Mouse (Mus musculus) myocyte (in vitro differentiated cells): Measurements from ENCODE around the gene Myl4.

Source experiments
- POLR2A ChIP-seq: IDR thresholded peaks from one replicate; pipeline ENCODE4 v1.6.1; 2011; ENCODE audit warnings: low read depth, mild to moderate bottlenecking, control low read depth, moderate library complexity; ENCODE audit not compliant: insufficient read length
- SRF ChIP-seq: IDR thresholded peaks from one replicate; pipeline ENCODE4 v1.6.1; 2011; ENCODE audit warnings: low read depth; ENCODE audit not compliant: control insufficient read depth, insufficient read length
- TCF12 ChIP-seq: IDR thresholded peaks from one replicate; pipeline ENCODE4 v1.6.1; 2011; ENCODE audit warnings: mild to moderate bottlenecking, control low read depth; ENCODE audit not compliant: poor library complexity, insufficient read depth, severe bottlenecking

GRCm38 (mm10) chr11:104567736-104568135, 17.3 kb downstream of the Myl4 start:
- no peak for TF ChIP-seq SRF
- TF ChIP-seq TCF12, result no peak
- TF ChIP-seq POLR2A, result no peak
